Mouse (Mus musculus) heart, adult 2 months (tissue): ENCODE measurements at regions not wholly inside any gene's neighbourhood (a gene's known extent, or its start where the extent isn't known, plus 50 kb on each side); places are given as distances from the start of the nearest gene placed in this dataset.

Experiments used
- CTCF ChIP-seq: fragments of 200-600 bp; IDR thresholded peaks from 2 replicates; pipeline ENCODE4 v1.8.1; 2022; ENCODE audit warnings: antibody characterized with exemption, mild to moderate bottlenecking, moderate library complexity
- EP300 ChIP-seq: fragments of 200-500 bp; IDR thresholded peaks from 2 replicates; pipeline ENCODE4 v1.6.1; 2011; ENCODE audit warnings: low read depth, low read length, control low read depth; ENCODE audit not compliant: insufficient read depth
- POLR2A ChIP-seq: fragments of 200-500 bp; IDR thresholded peaks from 2 replicates; pipeline ENCODE4 v1.6.1; 2011; ENCODE audit warnings: mild to moderate bottlenecking, low read depth, low read length, control low read depth; ENCODE audit not compliant: insufficient read depth

DNA sequence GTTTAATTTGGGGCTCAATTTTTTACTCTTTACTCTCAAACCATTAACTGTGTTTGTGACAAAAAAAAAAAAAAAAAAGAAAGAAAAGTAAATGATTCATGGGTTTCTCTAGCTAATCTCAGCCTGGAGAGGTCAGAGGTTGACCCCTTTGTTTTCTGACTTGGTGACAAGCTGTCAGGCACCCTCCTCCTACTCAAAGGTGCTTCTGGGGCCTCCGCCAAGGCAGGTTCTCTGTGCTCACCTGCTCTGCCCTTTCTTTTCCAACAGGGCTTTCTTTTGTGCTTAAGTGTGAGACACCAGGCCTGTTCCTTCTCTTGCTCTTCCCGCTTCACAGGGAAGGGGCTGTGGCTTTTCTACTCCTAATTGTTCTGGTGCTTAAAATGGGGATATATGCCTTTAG is 94.7 kb upstream of the Klf13 start:
- no peak for TF ChIP-seq CTCF
- no peak for TF ChIP-seq POLR2A
- no peak for TF ChIP-seq EP300
